Mouse (Mus musculus) liver (tissue): Measurements from ENCODE around the gene Zfp1.

Experiments
- DNase-seq: peaks from one replicate; pipeline ENCODE4 v3.0.0-alpha.2; 2020; ENCODE audit warnings: mixed read lengths

The Zfp1 gene

GRCm38 (mm10) chr8:111715514-111715913 is 72.3 kb downstream of the Zfp1 start:
- no peak for DNase-seq

- DNase-seq = peak; percentile 45
Measured at GRCm38 (mm10) chr8:111716603-111717487, 73.6 kb downstream of the Zfp1 start.

- no peak for DNase-seq
Measured at GRCm38 (mm10) chr8:111717488-111717792, 74.2 kb downstream of the Zfp1 start.

DNA sequence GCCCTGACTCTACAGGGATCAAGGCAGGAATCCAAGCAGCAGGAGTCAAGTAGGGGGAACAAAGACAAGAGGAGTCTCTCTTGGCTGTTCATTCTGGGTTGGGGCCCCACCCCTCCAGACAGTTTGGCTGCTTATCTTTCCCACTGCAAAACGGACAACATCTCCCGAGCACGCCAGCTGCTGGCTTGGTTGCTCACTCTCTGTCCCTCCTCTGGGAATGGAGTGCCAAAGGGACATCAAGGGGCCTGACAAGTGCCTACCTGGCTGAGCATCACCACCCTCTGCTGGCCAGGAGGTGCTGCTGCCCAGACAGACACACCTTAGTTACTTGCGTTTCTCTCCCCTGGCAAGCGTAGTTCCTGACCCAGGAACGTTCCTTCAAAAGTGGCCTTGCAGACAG is 74.7 kb downstream of the Zfp1 start:
- DNase-seq = peak; percentile 40

DNA sequence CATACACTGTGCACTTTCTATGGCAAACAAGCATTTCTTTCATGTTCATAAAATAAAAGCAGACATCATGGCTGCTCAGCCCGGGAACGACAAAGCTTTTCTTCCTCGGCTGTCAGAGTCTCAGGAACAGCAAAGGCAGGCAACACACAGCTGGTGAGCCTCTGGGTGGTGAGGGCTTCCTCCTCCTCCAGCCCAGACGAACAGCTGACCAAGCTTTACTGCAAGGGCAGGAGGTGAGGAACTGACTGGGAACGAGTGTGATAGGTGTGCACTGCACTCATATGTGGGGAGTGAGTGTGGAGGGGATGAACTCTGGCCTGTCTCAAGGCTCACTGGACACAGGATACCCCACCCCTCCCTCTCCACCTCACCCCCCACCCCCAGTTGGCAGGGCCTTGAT is 75.7 kb downstream of the Zfp1 start:
- no peak for DNase-seq

DNA sequence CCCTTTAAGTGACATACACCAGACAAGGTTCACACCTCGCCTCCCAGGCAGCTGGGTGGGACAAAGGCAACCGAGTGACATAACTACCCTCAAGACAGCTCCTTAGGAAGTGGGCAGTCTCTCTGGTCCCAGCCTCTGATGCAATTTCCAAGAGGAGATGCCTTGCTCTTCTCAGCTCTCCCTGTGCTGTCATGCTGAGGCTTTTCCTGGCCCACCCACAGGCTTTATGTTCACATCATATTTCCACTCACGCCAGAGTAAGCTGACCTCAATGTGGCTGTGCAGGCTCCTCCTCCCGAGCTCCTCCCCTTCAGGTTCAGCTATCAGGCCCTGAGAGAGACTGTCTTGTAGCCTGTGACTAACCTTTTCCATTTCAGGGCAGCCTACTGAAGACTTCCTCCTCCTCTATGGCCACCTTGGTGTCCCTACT is 76.9 kb downstream of the Zfp1 start:
- DNase-seq = no peak
